Mouse (Mus musculus): ENCODE measurements around the gene Mmd. TPM values are rescaled to one million over a fixed set of nuclear protein-coding genes. Genes with fewer than 3 reads are reported as not detected.

The Mmd gene
- polyA plus RNA-seq, 1 experiment from 2014 or later = 91.2 TPM

DNA sequence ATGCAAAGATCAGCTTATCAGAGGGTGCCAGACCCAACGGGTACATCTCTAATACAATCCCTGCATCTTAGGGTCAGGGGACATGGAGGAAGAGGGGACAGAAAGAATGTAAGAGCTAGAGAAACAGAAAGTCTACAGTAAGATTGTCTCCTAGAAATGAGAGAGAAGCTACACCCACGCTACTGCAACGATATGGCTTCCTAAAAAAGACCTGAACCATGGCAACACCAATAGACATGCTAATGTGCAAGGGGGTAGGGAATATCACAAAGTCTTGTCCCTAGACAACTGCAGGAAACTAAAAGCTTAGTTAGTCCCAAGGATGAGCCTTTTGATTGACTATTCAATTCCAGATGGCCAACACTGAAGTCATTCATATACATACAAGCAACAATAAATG, 65.3 kb downstream of the Mmd start:
- 80% methylated on average over 3 of the region's 3 CpGs for WGBS

DNA sequence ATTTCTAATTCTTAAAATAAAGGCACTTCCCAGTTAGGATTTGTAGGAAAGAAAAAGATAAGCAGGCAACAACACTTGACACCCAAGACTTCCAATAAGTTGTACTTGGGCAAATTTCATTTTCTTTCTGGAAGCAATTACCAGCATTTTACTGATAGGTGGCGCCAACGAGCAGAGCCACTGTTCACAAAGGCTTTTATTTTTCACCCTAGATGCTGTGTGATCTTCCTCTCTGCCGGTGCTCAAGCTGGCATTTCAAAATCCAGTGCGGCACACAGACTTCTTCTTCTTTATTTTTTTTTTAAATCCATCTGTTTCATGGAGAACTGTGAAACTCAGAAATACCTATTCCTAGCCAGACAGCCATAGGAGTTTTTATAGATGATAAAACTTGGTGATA, 68.2 kb downstream of the Mmd start:
- 19% methylated on average over 4 of the region's 4 CpGs for WGBS
- ATAC-seq (ENCODE audit: low FRiP score, low TSS enrichment) (no peak), DNase-seq (peak; percentile 82)
- Histone ChIP-seq H3K4me2 (ENCODE audit: low read length) (no peak overlapping the region), H3K36me3 (ENCODE audit: control insufficient read depth, insufficient read depth, low read length) (no peaks in the 10 kb centered on the region), H3K4me1 (ENCODE audit: control insufficient read depth, insufficient read depth, low read length) (no peaks in the 10 kb centered on the region), H3K9ac (replicated peaks; ENCODE audit: low read length) (no peak overlapping the region), H3K9me3 (ENCODE audit: control insufficient read depth, low read length) (no peaks in the 10 kb centered on the region), H3K27me3 (ENCODE audit: control insufficient read depth, insufficient read depth, low read length) (no peaks in the 10 kb centered on the region), H3K4me3 (replicated peaks; ENCODE audit: low read depth, low read length) (no peak overlapping the region), H3K27ac (replicated peaks; ENCODE audit: low read depth, low read length) (no peak overlapping the region)

More for the DNA sequence above, 65.3 kb downstream of the Mmd start:
- Histone ChIP-seq H3K9me3 (ENCODE audit: control insufficient read depth, low read length) (no peaks in the 10 kb centered on the region), H3K27me3 (ENCODE audit: control insufficient read depth, insufficient read depth, low read length) (no peaks in the 10 kb centered on the region), H3K4me3 (replicated peaks; ENCODE audit: low read depth, low read length) (no peak overlapping the region), H3K27ac (replicated peaks; ENCODE audit: low read depth, low read length) (no peak overlapping the region), H3K4me2 (ENCODE audit: low read length) (no peak overlapping the region), H3K9ac (replicated peaks; ENCODE audit: low read length) (no peak overlapping the region), H3K4me1 (ENCODE audit: control insufficient read depth, insufficient read depth, low read length) (no peaks in the 10 kb centered on the region), H3K36me3 (ENCODE audit: control insufficient read depth, insufficient read depth, low read length) (no peaks in the 10 kb centered on the region)
- ATAC-seq (ENCODE audit: low FRiP score, low TSS enrichment) = no peak
- no peak for DNase-seq

DNA sequence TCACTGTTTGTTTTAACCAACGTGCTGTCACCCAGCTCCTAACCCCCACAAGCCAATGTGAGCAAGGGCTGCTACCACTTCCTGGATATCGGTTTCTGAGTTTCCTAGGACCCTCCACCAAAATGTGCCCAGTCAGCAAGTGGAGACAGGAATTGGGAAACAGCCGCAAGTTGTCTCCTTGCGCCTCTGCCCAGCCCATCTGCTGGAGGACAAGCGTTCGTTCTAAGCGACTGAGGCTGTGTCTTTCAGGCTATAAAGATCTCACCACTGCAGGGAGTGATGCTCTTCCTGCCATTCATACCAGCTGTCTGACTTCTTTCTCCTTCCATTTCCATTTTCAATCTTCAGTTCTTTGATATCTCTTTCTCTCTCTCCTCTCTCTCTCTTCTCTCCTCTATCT, 71.7 kb downstream of the Mmd start:
- Histone ChIP-seq H3K4me2 (ENCODE audit: low read length) (no peak overlapping the region), H3K4me1 (ENCODE audit: control insufficient read depth, insufficient read depth, low read length) (no peaks in the 10 kb centered on the region), H3K27ac (replicated peaks; ENCODE audit: low read depth, low read length) (no peak overlapping the region), H3K27me3 (ENCODE audit: control insufficient read depth, insufficient read depth, low read length) (no peaks in the 10 kb centered on the region), H3K36me3 (ENCODE audit: control insufficient read depth, insufficient read depth, low read length) (no peaks in the 10 kb centered on the region), H3K4me3 (replicated peaks; ENCODE audit: low read depth, low read length) (no peak overlapping the region), H3K9me3 (ENCODE audit: control insufficient read depth, low read length) (no peaks in the 10 kb centered on the region), H3K9ac (replicated peaks; ENCODE audit: low read length) (no peak overlapping the region)
- WGBS = 87% methylated on average over 7 of the region's 7 CpGs
- ATAC-seq (ENCODE audit: low FRiP score, low TSS enrichment) (no peak), DNase-seq (no peak)

GRCm38 (mm10) chr11:90324597-90324996, 75.3 kb downstream of the Mmd start:
- ATAC-seq (ENCODE audit: low FRiP score, low TSS enrichment) (no peak), DNase-seq (no peak)
- 87% methylated on average over 3 of the region's 3 CpGs for WGBS
- no peak overlapping the region for H3K4me3 ChIP-seq (replicated peaks; ENCODE audit: low read depth, low read length)
- H3K4me1 ChIP-seq (ENCODE audit: control insufficient read depth, insufficient read depth, low read length) = no peaks in the 10 kb centered on the region
- H3K27me3 ChIP-seq (ENCODE audit: control insufficient read depth, insufficient read depth, low read length) = no peaks in the 10 kb centered on the region
- no peaks in the 10 kb centered on the region for H3K36me3 ChIP-seq (ENCODE audit: control insufficient read depth, insufficient read depth, low read length)
- no peak overlapping the region for H3K9ac ChIP-seq (replicated peaks; ENCODE audit: low read length)
- H3K9me3 ChIP-seq (ENCODE audit: control insufficient read depth, low read length) = no peaks in the 10 kb centered on the region
- H3K27ac ChIP-seq (replicated peaks; ENCODE audit: low read depth, low read length) = no peak overlapping the region
- H3K4me2 ChIP-seq (ENCODE audit: low read length) = no peak overlapping the region

GRCm38 (mm10) chr11:90326146-90326545, 76.9 kb downstream of the Mmd start:
- WGBS = 91% methylated on average over 5 of the region's 5 CpGs
- Histone ChIP-seq H3K4me2 (ENCODE audit: low read length) (no peak overlapping the region), H3K4me3 (replicated peaks; ENCODE audit: low read depth, low read length) (no peak overlapping the region), H3K27me3 (ENCODE audit: control insufficient read depth, insufficient read depth, low read length) (no peaks in the 10 kb centered on the region), H3K9ac (replicated peaks; ENCODE audit: low read length) (no peak overlapping the region), H3K9me3 (ENCODE audit: control insufficient read depth, low read length) (no peaks in the 10 kb centered on the region), H3K36me3 (ENCODE audit: control insufficient read depth, insufficient read depth, low read length) (no peaks in the 10 kb centered on the region), H3K27ac (replicated peaks; ENCODE audit: low read depth, low read length) (no peak overlapping the region), H3K4me1 (ENCODE audit: control insufficient read depth, insufficient read depth, low read length) (no peaks in the 10 kb centered on the region)
- DNase-seq (no peak), ATAC-seq (ENCODE audit: low FRiP score, low TSS enrichment) (no peak)

GRCm38 (mm10) chr11:90326836-90327235, 77.6 kb downstream of the Mmd start:
- ATAC-seq (ENCODE audit: low FRiP score, low TSS enrichment) = no peak
- H3K9ac ChIP-seq (replicated peaks; ENCODE audit: low read length) = no peak overlapping the region
- WGBS = 62% methylated on average over 1 of the region's 1 CpGs

More at GRCm38 (mm10) chr11:90326836-90327235, 77.6 kb downstream of the Mmd start:
- Histone ChIP-seq H3K27ac (replicated peaks; ENCODE audit: low read depth, low read length) (no peak overlapping the region), H3K27me3 (ENCODE audit: control insufficient read depth, insufficient read depth, low read length) (no peaks in the 10 kb centered on the region), H3K9me3 (ENCODE audit: control insufficient read depth, low read length) (no peaks in the 10 kb centered on the region), H3K36me3 (ENCODE audit: control insufficient read depth, insufficient read depth, low read length) (no peaks in the 10 kb centered on the region), H3K4me3 (replicated peaks; ENCODE audit: low read depth, low read length) (no peak overlapping the region), H3K4me2 (ENCODE audit: low read length) (no peak overlapping the region), H3K4me1 (ENCODE audit: control insufficient read depth, insufficient read depth, low read length) (no peaks in the 10 kb centered on the region)
- DNase-seq = no peak

Other genes with a start within 250 kb of the Mmd start
- 0.61 and 1.3 TPM in 2 replicates for gene Pctp, start 246.6 kb upstream of the Mmd start, polyA plus RNA-seq (2014; fragmentation: Nextera tagmentation; extraction: Ambion mirVana)
- 5.9 and 8.7 TPM in 2 replicates for gene Tmem100, start 219.1 kb upstream of the Mmd start, polyA plus RNA-seq (2014; fragmentation: Nextera tagmentation; extraction: Ambion mirVana)
- 29.6 and 30.3 TPM in 2 replicates for gene Gm45716, start 61.8 kb upstream of the Mmd start, polyA plus RNA-seq (2014; fragmentation: Nextera tagmentation; extraction: Ambion mirVana)
- gene Hlf, start 141.4 kb downstream of the Mmd start, polyA plus RNA-seq (2014; fragmentation: Nextera tagmentation; extraction: Ambion mirVana) = 2.1 and 3.4 TPM in 2 replicates

Measured in midbrain, embryonic 14.5 days (tissue).